Mouse (Mus musculus) T-cell, adult 2 months (primary cell): ENCODE measurements around the gene Gldc.

Experiments
- DNase-seq: peaks from one replicate; pipeline ENCODE4 v3.0.0; 2022; ENCODE audit warnings: low spot score

The Gldc gene

GRCm38 (mm10) chr19:30107221-30107845, 67.9 kb downstream of the Gldc start:
- no peak for DNase-seq

DNA sequence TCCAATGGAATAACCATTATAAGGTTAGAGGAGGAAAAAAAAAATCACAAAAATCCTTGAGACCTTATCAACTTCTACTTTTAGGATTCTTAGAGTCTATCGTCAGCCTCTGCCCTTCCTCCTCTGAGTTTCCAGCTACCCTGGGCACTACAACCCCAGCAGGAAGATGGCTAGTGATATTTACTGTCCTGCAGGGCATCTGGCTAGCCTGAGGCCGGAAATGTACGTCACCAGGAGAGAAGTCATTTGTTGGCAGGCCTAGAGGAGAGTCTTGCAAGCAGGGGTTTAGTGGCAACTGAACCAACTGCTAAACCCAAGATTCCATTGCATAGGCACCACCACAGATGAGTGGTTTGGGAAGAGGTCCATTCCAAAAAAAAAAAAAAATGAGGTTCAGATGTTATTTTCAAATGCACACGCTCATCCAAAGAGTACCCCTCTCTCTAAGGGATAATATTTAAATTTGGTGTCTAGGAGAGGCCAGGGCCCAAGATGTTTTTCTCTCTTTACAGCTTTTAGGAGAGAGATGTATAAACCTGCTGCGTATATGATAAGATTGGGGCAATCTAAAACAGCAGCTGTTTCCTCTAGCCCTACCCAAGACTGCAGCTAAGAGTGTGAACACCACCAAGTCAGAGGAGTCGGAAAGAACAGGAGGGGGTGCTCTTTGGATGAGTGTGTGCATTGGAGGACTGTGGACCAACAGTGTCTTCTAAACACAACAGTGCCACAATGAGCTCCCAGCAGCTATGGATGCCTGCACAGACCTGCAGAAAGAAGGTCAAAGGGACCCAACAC, 70.0 kb downstream of the Gldc start:
- no peak for DNase-seq

DNA sequence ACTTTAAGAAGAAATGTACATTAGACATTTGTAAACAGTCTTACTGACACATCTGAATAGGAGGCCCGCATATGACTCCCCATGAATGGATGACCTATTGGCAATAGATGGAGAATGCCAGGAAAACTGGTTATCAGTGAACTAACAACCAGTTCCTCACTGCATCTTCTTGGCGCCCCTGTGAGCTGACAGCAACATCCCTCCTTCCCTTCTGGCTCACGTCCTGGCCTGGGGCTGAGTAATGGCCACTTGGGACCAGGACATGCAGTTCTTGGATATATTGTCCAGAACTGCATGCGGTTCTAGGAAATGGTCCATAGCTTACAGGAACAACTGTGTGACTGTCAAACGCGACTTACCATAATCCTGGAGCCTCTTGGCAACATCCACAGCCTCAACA, 72.6 kb downstream of the Gldc start:
- DNase-seq: no peak

DNA sequence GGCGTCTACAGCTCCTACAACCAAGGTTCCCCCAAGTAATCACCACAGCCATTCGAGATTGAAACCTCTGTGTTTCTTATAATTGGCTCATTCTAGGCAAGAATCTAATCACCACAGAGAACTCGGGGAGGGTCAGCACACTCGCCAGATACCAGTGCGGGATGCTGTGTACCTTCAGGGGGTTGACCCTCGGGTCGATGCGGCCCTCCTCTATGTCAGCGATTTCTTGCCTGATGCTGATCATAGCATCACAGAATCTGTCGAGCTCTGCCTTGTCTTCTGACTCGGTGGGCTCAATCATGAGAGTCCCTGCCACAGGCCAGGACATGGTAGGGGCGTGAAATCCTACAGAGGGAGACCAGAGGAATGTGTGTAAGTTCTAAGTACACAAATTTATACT, 74.7 kb downstream of the Gldc start:
- DNase-seq: no peak

DNA sequence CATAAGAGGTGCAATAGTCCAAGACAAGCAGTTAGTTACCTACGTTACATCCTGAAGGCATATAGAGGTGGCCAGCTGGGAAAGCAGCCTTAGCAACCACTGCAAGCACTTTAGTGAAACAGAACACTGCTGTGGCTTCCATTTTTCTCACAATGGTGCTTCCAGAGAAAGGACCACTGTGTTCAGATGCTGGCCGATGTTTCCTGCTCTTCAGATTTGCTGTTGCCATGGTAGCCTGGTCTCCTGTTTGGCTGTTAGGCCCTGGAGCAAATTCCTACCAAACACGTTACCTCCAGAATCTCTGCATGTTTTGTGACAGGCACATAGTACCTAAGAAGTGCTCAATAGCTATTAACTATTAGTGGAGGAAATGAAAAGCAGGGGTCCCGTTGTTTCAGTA, 78.2 kb downstream of the Gldc start:
- DNase-seq: no peak

GRCm38 (mm10) chr19:30096186-30096585, 79.0 kb downstream of the Gldc start:
- no peak for DNase-seq

DNA sequence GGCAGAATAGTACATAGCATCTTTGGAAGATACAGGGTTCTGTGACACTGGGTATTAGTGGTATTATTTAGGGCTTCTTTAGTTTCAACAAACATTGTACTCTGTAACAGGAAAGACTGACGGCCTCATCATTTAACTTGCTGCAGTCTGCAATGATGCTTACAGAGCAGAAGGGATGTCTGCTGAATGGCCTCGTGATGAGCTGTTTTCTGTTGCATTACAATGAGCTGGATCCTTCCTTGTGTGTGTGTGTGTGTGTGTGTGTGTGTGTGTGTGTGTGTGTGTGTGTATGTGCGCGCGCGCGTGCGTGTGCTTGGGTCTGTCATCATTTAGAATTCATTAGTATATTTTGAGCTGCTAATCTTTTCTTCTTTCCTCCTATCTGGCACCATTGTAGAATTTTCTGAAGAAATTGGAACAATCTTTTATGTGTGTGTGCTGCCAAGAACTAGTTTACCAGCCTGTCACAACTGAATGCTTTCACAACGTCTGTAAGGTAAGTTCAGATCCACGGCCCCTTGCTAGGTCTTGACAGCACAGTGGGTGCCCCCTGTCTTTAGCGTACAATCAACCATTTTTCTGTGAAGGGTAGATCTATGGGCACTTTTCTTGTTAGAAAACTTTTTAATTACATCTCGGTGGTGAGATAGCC, 83.5 kb downstream of the Gldc start:
- no peak for DNase-seq

GRCm38 (mm10) chr19:30090163-30090562, 85.1 kb downstream of the Gldc start:
- no peak for DNase-seq

- DNase-seq: no peak
These were observed 109.4 kb downstream of the Gldc start for GRCm38 (mm10) chr19:30065797-30066196.

GRCm38 (mm10) chr19:30054218-30054617, 121.0 kb downstream of the Gldc start:
- DNase-seq: no peak

GRCm38 (mm10) chr19:30051479-30051878, 123.8 kb downstream of the Gldc start:
- DNase-seq: no peak

DNA sequence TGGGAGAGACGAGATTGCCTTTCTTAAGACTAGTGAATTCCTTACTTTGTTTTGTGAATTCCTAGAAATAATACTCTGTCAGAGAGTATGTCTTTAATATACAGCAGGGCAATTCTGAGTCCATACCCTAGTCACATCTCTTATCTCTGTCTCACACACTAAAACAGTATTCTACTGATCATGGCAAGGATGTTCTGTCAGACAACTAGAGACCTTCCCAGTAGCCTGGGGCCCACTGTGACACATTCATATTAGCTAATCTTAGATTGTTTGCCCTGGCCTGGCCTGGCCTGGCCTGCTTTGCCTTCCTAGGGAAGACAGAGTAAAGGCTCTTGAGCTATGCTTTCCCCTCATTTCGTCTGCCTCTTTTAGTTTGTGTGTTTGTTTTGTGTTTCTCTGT, 124.6 kb downstream of the Gldc start:
- DNase-seq: no peak
